Mouse (Mus musculus): ENCODE data around the gene Zdhhc21.

- TF ChIP-seq CTCF (IDR thresholded peaks at IDR 0.05; ENCODE audit: borderline replicate concordance, insufficient read depth, low read length) (no peak), POLR2A (IDR thresholded peaks at IDR 0.05; ENCODE audit: low read depth, low read length) (no peak)
Measured at GRCm38 (mm10) chr4:82875532-82875931, 15.8 kb upstream of the Zdhhc21 start.

Data from embryonic fibroblast, embryonic 13.5 days (primary cell).